Mouse (Mus musculus): Measurements from ENCODE around the gene Fam25c.

Fam25c gene

DNA sequence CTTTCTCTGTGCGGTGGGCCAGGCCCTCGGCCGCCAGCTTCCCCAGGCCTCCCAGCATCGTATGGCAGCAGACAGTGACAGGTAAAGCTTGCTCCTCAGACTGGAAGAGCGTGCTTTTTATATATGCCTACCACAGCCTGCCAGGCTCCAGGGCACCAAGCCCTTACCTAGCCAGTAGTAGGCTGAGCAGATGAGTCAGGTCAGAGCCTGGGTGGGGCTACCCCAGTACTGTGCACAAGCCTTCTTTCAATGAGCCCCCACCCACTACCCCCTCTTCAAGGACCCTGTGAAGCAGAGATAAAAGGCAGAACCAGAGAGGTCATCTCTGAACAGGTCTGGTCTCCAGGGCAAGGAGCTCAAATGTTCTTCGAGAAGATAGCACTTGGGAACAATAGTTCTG is at the start of gene Fam25c:
Fam25c (minus strand) TSS at position 133 of the 400 bp plus-strand sequence.
- in situ Hi-C loops (cut with MboI, MseI): loop anchor here (5.0 to 25.0 kb wide), 2 partner anchors 83 to 268 kb away; partner anchors contain the start of gene Anxa8 (in 1 of the 2)

DNA sequence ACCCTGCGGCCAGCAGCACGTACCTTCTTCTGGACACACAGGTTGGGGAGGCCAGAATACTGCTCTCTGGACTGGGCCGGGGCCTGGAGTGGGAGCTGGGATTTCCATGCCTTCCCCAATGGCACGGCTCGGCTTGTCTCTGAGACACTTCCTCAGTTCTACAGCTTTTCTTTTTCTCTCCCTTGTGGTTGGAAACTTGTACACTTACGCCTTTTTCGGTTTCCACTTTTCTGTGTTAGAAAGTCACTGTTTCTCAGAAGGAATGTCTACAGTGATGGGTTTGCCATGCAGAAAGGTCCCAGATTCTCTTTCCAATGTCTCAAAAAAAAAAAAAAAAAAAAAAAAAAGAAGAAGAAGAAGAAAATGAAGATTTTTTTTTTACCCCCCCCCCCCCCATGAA is 48.2 kb upstream of the Fam25c start:
- in situ Hi-C loops (cut with MboI, MseI): loop anchor here in 1 of 2 experiments (5.0 kb wide), 1 partner anchor 321 kb away; no protein-coding TSS in a partner anchor

- in situ Hi-C loops (cut with MboI, MseI): loop anchor here in 1 of 2 experiments (5.0 kb wide), 1 partner anchor 321 kb away; no protein-coding TSS in a partner anchor
These were observed 47.6 kb upstream of the Fam25c start for GRCm38 (mm10) chr14:34402871-34403270.

GRCm38 (mm10) chr14:34401135-34401534 is 45.9 kb upstream of the Fam25c start:
- in situ Hi-C loops (cut with MboI, MseI): loop anchor here in 1 of 2 experiments (5.0 kb wide), 1 partner anchor 319 kb away; no protein-coding TSS in a partner anchor

DNA sequence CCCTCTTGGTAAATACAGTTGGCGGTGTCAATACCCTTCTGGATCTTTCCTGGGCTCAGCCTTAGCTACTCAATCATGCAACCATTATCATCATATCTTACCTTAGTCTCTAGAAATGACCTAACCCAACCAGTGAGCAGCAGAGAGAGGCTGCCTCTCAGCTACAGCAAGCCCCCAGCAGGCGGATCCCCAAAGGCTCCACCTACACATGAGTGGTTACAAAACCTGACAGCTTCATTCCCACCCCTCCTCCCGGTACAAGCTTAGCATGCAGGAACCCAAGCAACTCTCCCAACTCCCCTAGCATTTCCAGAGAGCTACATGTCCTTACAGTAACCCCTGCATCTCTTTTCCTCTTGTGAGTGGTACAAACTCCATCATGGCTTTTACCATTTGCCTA is 44.8 kb upstream of the Fam25c start:
- in situ Hi-C loops (cut with MboI, MseI): loop anchor here in 1 of 2 experiments (5.0 kb wide), 1 partner anchor 318 kb away; no protein-coding TSS in a partner anchor

- in situ Hi-C loops (cut with MboI, MseI): loop anchor here (5.0 to 10.0 kb wide), 2 partner anchors 176 to 317 kb away; no protein-coding TSS in a partner anchor
These were observed 44.1 kb upstream of the Fam25c start for GRCm38 (mm10) chr14:34399301-34399700.

DNA sequence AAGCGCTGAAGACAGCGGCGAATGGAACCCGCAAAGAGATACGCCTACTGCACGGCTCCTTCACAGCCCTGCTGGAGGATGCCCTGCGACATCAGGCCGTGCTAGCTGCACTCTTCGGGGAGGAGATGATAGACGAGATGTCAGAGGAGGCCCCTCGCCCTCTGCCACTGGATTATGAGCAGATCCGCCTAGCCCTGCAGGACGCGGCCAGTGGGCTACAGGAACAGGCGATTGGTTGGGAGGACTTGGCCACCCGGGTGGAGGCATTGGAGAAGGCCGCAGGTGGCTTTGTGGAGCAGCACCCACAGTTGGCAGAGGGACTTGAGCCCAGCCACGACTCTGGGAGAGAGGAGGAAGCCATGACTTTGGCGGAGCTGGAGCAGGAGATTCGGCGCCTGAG is 43.7 kb upstream of the Fam25c start:
- in situ Hi-C loops (cut with MboI, MseI): loop anchor here (5.0 to 10.0 kb wide), 2 partner anchors 176 to 317 kb away; no protein-coding TSS in a partner anchor

- in situ Hi-C loops (cut with MboI, MseI): loop anchor here (5.0 to 10.0 kb wide), 2 partner anchors 177 to 316 kb away; no protein-coding TSS in a partner anchor
These were observed 42.6 kb upstream of the Fam25c start for GRCm38 (mm10) chr14:34397871-34398270.

GRCm38 (mm10) chr14:34393295-34393694 is 38.1 kb upstream of the Fam25c start:
- in situ Hi-C loops (cut with MboI, MseI): loop anchor here in 1 of 2 experiments (10.0 kb wide), 1 partner anchor 182 kb away; no protein-coding TSS in a partner anchor

GRCm38 (mm10) chr14:34382921-34383704 is 27.9 kb upstream of the Fam25c start:
- in situ Hi-C loops (cut with MboI, MseI): no loop called here

- in situ Hi-C loops (cut with MboI, MseI): loop anchor here in 1 of 2 experiments (5.0 kb wide), 1 partner anchor 576 kb away; no protein-coding TSS in a partner anchor
These were observed 23.5 kb upstream of the Fam25c start for GRCm38 (mm10) chr14:34378560-34379331.

DNA sequence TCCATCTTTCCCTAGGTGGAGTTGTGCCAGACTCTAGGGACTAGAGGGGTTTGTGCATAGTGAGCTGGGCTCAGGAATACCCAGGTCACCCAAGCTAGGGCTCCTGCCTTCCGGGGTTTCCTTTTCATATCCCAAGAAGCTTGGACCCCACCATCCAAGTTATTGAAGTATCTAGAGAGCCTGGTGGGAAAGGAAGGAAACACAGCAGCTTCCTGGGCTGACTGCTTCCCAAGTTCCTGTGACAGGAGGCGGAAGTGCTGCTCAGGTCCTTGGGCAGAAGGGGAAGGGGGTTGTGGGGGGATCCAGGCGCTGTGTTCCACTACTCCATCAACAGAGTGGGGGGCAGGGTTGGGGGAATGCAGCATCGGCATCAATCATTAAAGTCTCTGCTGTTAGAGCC is 21.9 kb upstream of the Fam25c start:
- in situ Hi-C loops (cut with MboI, MseI): loop anchor here in 1 of 2 experiments (5.0 kb wide), 1 partner anchor 575 kb away; no protein-coding TSS in a partner anchor

GRCm38 (mm10) chr14:34375941-34376340 is 20.7 kb upstream of the Fam25c start:
- in situ Hi-C loops (cut with MboI, MseI): loop anchor here in 1 of 2 experiments (5.0 kb wide), 1 partner anchor 574 kb away; no protein-coding TSS in a partner anchor

DNA sequence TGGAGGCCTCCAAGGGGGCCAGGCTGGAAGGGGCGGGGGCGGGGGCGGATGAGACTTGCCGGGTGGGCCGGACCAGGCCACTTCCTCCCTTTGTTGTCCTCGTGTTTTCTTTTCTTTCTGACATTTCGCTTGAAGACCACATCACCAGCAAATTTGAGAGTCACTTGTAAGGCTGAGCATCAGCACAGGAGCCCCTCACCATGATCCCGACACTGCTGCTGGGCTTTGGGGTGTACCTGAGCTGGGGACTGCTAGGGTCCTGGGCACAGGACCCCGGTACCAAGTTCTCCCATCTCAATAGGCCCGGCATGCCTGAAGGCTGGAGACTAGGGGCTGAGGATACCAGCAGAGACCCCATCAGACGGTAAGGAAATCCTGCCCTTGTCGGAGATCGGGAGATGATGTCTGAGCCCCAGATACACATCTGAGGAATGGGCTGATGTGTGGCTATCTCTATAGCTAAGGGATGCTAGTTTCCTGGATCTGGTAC is 20.2 kb upstream of the Fam25c start, which contains the start of gene Mmrn2:
Mmrn2 (plus strand) TSS at position 51 of the 490 bp plus-strand sequence.
- in situ Hi-C loops (cut with MboI, MseI): loop anchor here in 1 of 2 experiments (5.0 kb wide), 1 partner anchor 573 kb away; no protein-coding TSS in a partner anchor

- in situ Hi-C loops (cut with MboI, MseI): loop anchor here in 1 of 2 experiments (25.0 kb wide), 1 partner anchor 287 kb away; the partner anchor contains the start of gene Anxa8
These were observed 19.3 kb upstream of the Fam25c start, which contains the start of gene Sncg for GRCm38 (mm10) chr14:34374577-34374976. Sncg (minus strand) TSS chr14:34374789.

DNA sequence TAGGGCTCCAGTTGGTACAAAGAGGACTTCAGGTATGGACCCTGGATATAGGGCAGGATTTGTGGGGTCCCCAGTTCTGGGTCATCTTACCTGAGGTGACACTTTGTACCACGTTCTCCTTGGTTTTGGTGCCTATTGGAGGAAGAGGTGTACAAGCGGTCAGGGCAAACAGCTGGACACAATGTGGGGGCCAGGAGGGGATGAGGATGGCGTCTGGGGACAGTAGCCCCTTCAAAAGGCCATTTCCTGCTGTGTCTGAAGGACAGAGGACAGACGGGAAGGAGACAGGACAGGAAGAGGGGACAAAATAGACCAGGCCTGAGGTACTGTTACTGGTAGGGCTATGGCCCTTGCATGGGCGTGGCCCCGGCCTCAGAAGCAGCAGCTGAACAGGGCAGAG is 18.3 kb upstream of the Fam25c start:
- in situ Hi-C loops (cut with MboI, MseI): loop anchor here in 1 of 2 experiments (25.0 kb wide), 1 partner anchor 286 kb away; the partner anchor contains the start of gene Anxa8

DNA sequence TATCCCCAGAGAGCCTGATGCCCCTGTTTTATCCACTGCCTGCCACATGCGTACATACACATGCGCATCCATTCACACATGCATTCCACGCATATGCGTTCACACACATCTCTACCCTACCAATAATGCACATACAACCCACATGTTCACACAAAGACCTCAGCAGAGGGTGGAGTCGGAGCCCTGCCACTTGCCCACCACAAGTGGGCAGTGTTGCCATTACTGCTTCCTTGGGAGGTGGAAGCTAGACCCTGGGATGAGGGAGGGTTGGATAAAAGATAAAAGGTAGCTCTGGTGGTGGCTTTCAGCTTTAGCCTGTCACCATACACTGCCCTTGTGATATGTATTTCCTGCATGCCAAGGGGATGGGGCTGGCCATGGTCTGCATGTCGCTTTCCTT is 17.4 kb upstream of the Fam25c start:
- in situ Hi-C loops (cut with MboI, MseI): loop anchor here in 1 of 2 experiments (25.0 kb wide), 1 partner anchor 285 kb away; the partner anchor contains the start of gene Anxa8

GRCm38 (mm10) chr14:34371763-34372162 is 16.5 kb upstream of the Fam25c start:
- in situ Hi-C loops (cut with MboI, MseI): loop anchor here in 1 of 2 experiments (25.0 kb wide), 1 partner anchor 284 kb away; the partner anchor contains the start of gene Anxa8

- in situ Hi-C loops (cut with MboI, MseI): loop anchor here in 1 of 2 experiments (25.0 kb wide), 1 partner anchor 284 kb away; the partner anchor contains the start of gene Anxa8
These were observed 15.7 kb upstream of the Fam25c start for GRCm38 (mm10) chr14:34370921-34371320.

DNA sequence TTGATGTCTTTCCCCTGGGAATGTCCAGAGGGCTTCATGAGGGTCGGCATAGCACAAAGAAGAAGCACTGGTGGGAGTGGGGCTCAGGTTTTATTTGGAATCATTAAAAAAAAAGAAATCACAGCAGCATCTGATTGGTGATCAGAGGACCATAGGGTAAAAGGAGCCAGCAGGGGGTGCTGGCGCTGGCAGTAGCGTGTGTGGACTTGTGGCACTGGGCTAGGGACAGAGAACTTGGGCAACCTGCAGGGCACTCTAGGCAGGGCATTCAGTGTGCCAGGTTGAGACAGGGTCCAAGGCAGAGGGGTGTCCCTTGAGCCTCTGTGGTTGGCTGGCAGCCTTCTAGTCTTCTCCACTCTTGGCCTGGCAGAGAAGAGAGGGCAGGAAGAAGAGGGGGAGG is 15.0 kb upstream of the Fam25c start:
- in situ Hi-C loops (cut with MboI, MseI): loop anchor here in 1 of 2 experiments (25.0 kb wide), 1 partner anchor 283 kb away; the partner anchor contains the start of gene Anxa8
